Mouse (Mus musculus) olfactory bulb, adult 2 months (tissue): ENCODE data around the gene Elovl5. TPM values are rescaled to one million over a fixed set of nuclear protein-coding genes. Genes with fewer than 3 reads are reported as not detected.

Experiments
- H3K27ac ChIP-seq: fragments of 200-500 bp; 2 replicates; pipeline ENCODE4 v1.5.1; 2012; ENCODE audit warnings: low read depth, low read length; ENCODE audit not compliant: insufficient read depth
- H3K4me1 ChIP-seq: fragments of 200-500 bp; 2 replicates; pipeline ENCODE4 v1.6.1; 2012; ENCODE audit warnings: low read length; ENCODE audit not compliant: control insufficient read depth, insufficient read depth
- H3K4me3 ChIP-seq: fragments of 200-500 bp; 2 replicates; pipeline ENCODE4 v1.5.1; 2012; ENCODE audit warnings: mild to moderate bottlenecking, low read depth, low read length, moderate library complexity; ENCODE audit not compliant: insufficient read depth
- CTCF ChIP-seq: fragments of 200-500 bp; IDR thresholded peaks from 2 replicates; pipeline ENCODE4 v1.5.1; 2012; ENCODE audit warnings: low read depth, mild to moderate bottlenecking, low read length, moderate library complexity; ENCODE audit not compliant: insufficient read depth
- POLR2A ChIP-seq: fragments of 200-500 bp; IDR thresholded peaks from 2 replicates; pipeline ENCODE4 v1.6.1; 2012; ENCODE audit warnings: mild to moderate bottlenecking, low read depth, low read length, moderate library complexity; ENCODE audit not compliant: insufficient read depth
- WGBS: fragments of 180-500 bp; shearing (Covaris S2); methylation state at CpG from one replicate; pipeline ENCODE4 v1.1.7; 2018; 5-methylcytosine and 5-hydroxymethylcytosine counted together
- polyA plus RNA-seq: library from polyadenylated mRNA; stranded (reverse); fragments of >200 nt; gene quantifications from 2 replicates; pipeline ENCODE4 v1.2.4, GENCODE M21; 2012; ENCODE audit warnings: low replicate concordance; ENCODE audit not compliant: missing spikeins, insufficient read depth, insufficient read length

Gene Elovl5
- polyA plus RNA-seq, 1 experiment, result 644 TPM

DNA sequence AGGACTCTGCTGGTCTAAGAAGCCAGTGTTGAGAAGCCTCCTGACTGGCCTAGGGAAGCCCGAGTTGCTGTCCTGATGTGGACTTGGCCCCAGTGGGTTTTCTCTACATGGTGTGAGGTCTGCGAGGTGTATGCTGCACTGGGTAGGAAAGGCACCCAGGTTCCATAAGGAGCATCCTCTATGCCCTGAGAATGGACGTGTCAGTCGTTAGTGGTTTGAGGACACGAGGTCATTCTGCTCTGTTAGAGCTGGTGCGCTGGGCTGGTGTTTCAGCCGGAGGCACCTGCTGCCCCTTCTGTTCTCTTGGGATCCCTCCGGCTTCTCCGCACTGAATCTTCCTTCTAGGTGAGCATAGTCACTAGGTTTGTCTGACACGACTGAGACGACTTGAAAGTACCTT lies 7.0 kb downstream of the Elovl5 start:
- TF ChIP-seq CTCF (no peak), POLR2A (no peak)
- Histone ChIP-seq H3K4me3 (no peak overlapping the region), H3K27ac (no peak overlapping the region), H3K4me1 (peaks cover 24% of the 10 kb centered on the region)
- 76% methylated on average over 11 of the region's 11 CpGs for WGBS

DNA sequence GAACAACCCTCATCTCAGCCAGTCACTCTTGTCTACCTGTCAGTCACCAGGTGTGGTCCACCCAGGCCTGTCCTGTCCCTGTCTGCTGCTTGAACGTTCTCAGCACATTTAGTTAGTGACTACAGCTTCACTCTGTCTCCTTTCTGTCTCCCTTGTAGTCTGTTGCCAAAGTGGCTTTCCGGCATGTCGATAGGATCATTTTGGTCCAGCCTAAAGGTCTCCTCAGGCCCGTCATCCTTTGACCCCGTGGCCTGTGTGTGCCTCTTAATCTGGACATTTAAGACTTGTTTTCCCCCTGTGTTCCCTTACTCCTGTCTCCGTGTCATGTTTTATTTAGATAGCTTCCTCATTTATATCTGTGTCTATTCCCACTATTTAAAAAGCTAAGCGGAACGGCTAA lies 9.0 kb downstream of the Elovl5 start:
- H3K4me3 ChIP-seq, result no peak overlapping the region
- H3K4me1 ChIP-seq, result peaks cover 32% of the 10 kb centered on the region
- TF ChIP-seq POLR2A (no peak), CTCF (no peak)
- WGBS, result 88% methylated on average over 8 of the region's 8 CpGs
- no peak overlapping the region for H3K27ac ChIP-seq

DNA sequence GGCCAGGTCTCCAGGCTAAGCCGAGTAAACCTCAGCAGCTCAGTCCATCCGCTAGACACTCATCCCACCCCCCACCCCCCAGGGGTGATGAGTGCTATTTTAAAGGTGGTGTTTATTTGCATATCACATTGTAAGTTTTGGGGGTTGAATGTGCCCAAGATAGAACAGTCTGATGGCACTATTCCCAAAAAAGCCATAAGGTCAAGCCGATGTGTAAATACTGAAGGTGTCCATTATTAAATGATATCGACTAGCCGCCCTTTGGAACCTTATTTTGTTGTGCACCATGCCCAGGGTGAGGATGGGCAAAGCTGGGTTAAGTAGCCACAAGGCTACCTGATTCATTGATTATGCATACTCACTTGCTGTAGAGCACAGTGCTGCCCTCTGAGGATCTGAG lies 9.7 kb downstream of the Elovl5 start:
- no peak overlapping the region for H3K27ac ChIP-seq
- no peak for TF ChIP-seq POLR2A
- TF ChIP-seq CTCF, result no peak
- 87% methylated on average over 5 of the region's 5 CpGs for WGBS
- no peak overlapping the region for H3K4me3 ChIP-seq
- peaks cover 37% of the 10 kb centered on the region for H3K4me1 ChIP-seq

- 77% methylated on average over 6 of the region's 6 CpGs for WGBS
- Histone ChIP-seq H3K4me1 (peaks cover 35% of the 10 kb centered on the region), H3K27ac (no peak overlapping the region), H3K4me3 (no peak overlapping the region)
- no peak for TF ChIP-seq POLR2A
- no peak for TF ChIP-seq CTCF
Measured at GRCm38 (mm10) chr9:77927431-77927830, 10.3 kb downstream of the Elovl5 start.

DNA sequence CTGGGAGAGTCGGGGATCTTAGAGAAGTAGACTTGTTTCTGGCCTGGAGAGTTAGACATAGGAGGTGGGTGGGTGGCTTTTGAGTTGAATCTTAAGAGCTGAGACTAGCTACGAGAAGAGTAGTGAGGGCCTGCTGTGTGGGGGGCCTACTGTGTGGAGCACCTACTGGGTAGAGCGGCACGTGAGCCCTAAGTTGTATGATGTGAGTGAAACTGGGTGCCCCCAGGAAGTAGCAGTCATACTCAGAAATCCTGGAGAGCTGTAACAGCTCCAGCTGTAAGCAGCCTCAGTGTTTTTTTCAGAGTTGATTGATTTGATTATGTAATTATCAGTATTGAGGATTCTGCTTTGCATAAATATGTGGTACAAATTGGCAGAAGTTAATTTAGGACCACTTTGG lies 11.6 kb downstream of the Elovl5 start:
- WGBS, result 63% methylated on average over 4 of the region's 4 CpGs
- Histone ChIP-seq H3K4me1 (peaks cover 36% of the 10 kb centered on the region), H3K27ac (no peak overlapping the region), H3K4me3 (no peak overlapping the region)
- TF ChIP-seq POLR2A (no peak), CTCF (no peak)

- TF ChIP-seq CTCF (no peak), POLR2A (no peak)
- WGBS, result 90% methylated on average over 5 of the region's 5 CpGs
Measured at GRCm38 (mm10) chr9:77929296-77929695, 12.1 kb downstream of the Elovl5 start.

DNA sequence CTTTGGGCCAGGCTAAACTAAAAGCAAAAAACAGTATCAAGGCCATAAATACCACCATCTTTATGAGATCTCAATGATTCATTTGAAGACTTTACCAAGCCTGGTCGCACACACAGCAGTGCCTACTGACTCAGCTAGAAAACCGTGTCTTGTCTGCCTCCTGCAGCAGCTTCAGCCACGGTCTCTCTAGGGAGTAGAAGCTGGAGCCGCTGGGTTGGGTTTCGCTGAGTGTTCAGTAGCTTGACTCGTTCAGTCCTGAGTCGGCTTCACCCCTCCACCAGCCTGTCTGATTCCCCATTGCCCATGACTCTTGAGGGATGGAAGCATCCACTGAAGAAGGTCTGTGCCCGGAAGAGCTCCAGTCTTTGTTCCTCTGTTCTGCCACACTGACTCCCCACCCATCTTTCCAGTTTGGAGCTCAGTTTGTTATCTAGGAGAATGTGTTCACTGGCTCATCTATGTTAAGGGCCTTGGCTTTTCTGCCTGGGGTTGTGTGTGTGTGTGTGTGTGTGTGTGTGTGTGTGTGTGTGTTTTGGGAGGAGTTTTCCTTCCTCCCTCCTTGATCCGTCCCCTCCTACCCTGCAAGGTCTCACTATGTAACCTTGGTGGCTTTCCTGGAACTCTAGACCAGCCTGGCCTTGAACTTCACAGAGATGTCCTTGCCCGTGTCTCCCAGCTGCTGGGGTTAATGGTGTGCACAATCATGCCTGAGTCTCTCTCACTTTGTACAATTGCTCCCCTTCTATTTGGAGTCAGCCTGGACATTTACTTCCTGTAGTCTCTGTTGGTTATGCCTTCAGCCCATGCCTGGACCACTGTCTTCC lies 13.1 kb downstream of the Elovl5 start:
- Histone ChIP-seq H3K4me1 (peaks cover 31% of the 10 kb centered on the region), H3K4me3 (no peak overlapping the region), H3K27ac (no peak overlapping the region)
- no peak for TF ChIP-seq CTCF
- TF ChIP-seq POLR2A, result no peak
- 56% methylated on average over 10 of the region's 10 CpGs for WGBS

More at GRCm38 (mm10) chr9:77929296-77929695, 12.1 kb downstream of the Elovl5 start:
- Histone ChIP-seq H3K4me3 (no peak overlapping the region), H3K27ac (no peak overlapping the region), H3K4me1 (peaks cover 31% of the 10 kb centered on the region)

- no peak for TF ChIP-seq CTCF
- no peak for TF ChIP-seq POLR2A
- Histone ChIP-seq H3K27ac (no peak overlapping the region), H3K4me3 (no peak overlapping the region), H3K4me1 (peaks cover 31% of the 10 kb centered on the region)
- 44% methylated on average over 4 of the region's 4 CpGs for WGBS
Measured at GRCm38 (mm10) chr9:77930860-77931184, 13.7 kb downstream of the Elovl5 start.

DNA sequence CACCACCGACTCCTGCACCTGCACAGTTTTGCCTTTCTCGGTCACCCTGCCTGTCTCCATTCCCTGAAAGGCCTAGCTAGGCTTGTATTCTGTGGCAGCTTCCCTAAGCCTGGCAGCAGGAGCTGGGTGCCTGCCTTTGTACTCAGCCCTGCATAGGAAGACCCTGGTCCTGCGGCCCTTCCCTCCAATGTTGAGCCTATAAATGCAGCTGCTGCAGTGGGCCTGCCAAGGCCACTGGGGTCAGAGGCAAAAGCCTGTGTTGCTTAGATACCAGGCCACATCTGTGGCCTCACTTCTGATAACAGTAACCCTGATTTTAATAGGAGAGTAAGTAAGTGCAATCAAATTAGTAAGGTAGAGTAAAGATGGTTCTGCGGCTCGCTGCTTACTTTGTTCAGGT lies 14.6 kb downstream of the Elovl5 start:
- H3K27ac ChIP-seq, result no peak overlapping the region
- no peak for TF ChIP-seq POLR2A
- TF ChIP-seq CTCF, result no peak
- WGBS, result 83% methylated on average over 5 of the region's 5 CpGs
- peaks cover 26% of the 10 kb centered on the region for H3K4me1 ChIP-seq
- H3K4me3 ChIP-seq, result no peak overlapping the region
